Mouse (Mus musculus): ENCODE results near the gene Gigyf2. TPM values are rescaled to one million over a fixed set of nuclear protein-coding genes. Genes with fewer than 3 reads are reported as not detected.

Gigyf2 gene
- 34.4 and 36.6 TPM in 2 replicates for polyA plus RNA-seq (2015; fragmentation: Nextera tagmentation; extraction: Ambion mirVana)

GRCm38 (mm10) chr1:87326742-87327163, at the start of gene Gigyf2:
Gene Gigyf2, plus strand, starts transcription at chr1:87326998.
- peak; percentile 95 for DNase-seq (ENCODE audit: low spot score)

DNA sequence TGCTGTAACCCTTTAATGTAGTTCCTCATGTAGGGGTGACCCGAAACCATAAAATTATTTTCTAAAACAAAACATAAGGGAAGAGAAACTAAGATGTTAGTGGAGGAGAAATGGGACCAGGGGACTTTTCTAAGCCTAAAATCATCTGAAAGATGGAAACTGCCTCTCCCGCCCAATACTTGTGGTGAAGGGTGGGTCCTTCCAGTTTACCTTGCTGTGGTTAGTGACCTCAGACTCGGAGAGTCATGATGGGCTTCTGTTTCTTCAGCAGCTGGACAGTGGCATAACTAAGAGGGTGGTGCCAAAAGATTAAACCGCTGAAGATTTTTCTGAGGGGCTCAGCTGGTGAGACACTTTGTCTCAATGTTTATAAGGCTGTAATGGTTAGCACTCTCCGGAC, 46.5 kb upstream of the Gigyf2 start:
- no peak for DNase-seq (ENCODE audit: low spot score)

GRCm38 (mm10) chr1:87281599-87282412, 45.0 kb upstream of the Gigyf2 start:
- no peak for DNase-seq (ENCODE audit: low spot score)

GRCm38 (mm10) chr1:87282413-87282788, 44.4 kb upstream of the Gigyf2 start:
- DNase-seq (ENCODE audit: low spot score) = no peak

DNA sequence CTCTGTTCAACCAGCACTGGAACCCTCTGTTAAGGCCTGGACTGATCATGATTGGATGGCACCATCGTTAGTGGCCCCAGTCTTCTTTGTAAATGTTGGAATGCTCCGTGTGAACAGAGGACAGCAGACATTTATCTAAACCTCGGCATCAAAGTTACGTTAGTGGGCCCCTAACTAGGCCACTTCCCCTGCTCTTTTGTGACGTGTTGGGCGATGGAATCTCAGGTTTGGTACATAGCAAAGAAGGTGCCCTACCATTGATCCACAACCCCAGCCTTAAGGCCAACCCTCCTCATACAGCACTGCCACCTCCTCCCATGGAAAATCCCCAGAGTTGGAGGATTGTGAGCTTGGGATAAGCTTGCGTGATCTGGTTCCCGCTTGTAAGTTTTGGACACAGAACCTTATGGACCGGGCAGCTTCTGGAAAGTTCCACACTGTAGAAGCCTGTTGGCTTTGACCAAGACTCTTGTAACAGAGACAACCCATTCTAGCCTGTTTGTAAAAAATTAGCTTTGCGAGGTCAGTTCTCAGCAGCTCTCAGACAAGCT, 43.3 kb upstream of the Gigyf2 start:
- DNase-seq (ENCODE audit: low spot score) = no peak

- DNase-seq (ENCODE audit: low spot score) = no peak
These were observed 39.7 kb upstream of the Gigyf2 start for GRCm38 (mm10) chr1:87287105-87287504.

DNA sequence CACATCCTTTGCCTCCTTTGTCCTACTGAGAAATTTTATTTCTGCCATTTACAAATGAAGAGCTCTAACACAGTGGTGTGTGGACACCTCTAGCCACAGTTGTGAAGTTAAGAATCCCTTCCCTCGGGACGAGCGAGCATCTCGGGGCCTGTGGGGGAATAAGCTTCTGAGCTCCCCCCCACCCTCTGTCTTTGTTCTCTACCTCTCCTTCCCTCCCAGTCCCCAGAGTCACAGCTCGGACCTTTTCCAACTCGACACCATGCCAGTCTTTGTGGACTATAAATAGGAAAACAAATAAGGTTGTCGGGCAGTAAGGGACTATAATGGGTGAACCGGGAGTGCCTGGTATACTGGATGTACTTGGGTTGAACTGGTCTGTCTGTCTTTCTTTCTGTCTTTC, 35.4 kb upstream of the Gigyf2 start:
- DNase-seq (ENCODE audit: low spot score) = no peak

GRCm38 (mm10) chr1:87292420-87293190, 34.2 kb upstream of the Gigyf2 start:
- no peak for DNase-seq (ENCODE audit: low spot score)

DNA sequence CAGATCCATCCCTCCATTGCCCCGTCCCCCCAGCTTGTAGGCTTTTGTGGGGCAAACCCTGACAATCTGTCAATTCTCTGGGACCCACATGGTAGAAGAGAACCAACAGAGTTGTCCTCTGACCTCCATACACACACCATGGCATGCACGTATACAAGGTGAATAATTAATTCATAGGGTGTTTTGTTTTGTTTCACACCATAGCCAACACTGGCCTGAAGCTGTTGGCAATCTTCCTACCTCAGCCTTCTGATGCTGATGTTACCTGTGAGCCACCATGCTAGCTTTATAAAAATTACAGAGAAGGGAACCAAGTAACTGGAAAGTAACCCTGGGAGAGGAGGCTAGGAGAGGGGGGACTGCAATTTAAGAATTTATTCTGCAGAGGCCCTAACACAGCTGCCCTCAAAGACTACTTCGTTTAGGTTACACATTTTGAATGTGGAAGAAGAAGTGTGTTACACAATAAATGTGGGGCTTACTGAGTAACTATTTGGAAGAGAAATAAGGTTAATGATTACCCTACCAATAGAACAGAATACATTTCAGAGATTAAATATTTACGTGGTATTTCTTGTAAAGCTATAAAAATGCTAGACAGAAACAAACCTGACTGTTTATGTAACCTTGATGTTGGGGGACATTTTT, 32.6 kb upstream of the Gigyf2 start:
- no peak for DNase-seq (ENCODE audit: low spot score)

DNA sequence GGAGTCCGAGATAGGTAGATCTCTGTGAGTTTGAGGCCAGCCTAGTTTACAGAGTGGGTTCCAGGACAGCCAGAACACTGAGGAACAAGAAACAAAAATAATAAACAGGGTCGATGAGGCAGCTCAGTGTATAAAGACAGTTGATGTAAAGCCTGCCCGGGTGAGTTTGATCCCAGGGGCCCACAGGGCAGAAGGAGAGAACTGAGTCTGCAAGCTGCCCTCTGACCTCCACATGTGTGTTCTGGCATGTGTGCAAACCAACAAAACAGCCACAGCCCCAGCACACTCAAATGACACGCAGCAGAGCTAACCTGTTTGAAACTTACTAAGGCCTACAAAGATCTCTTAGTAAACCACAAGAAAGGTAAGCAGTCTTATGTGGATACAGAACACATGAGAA, 31.8 kb upstream of the Gigyf2 start:
- DNase-seq (ENCODE audit: low spot score) = no peak

DNA sequence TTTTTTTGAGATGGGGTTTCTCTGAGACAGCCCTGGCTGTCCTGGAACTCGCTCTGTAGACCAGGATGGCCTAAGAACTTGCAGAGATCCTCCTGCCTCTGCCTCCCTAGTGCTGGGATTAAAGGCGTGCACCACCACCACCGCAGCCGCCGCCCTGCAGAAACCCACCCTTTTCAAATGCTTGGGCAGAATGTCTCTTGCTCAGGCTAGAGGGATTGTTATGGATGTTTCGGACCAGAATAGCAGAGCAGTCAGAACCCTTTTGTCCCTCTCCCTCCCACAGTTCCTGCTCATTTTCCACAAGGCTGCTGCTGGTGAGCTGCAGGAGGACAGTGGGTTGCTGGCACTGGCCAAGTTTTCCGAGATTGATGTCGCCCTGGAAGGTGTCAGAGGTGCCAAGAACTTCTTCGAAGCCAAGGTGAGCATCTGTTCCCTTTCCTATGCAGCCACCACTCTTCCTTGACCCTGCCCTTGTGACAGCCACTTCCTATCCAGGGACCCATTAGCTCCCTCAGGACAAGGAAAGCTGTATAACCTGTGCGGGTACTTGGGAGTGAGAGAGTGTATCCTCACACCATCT, 29.4 kb upstream of the Gigyf2 start:
- no peak for DNase-seq (ENCODE audit: low spot score)

DNA sequence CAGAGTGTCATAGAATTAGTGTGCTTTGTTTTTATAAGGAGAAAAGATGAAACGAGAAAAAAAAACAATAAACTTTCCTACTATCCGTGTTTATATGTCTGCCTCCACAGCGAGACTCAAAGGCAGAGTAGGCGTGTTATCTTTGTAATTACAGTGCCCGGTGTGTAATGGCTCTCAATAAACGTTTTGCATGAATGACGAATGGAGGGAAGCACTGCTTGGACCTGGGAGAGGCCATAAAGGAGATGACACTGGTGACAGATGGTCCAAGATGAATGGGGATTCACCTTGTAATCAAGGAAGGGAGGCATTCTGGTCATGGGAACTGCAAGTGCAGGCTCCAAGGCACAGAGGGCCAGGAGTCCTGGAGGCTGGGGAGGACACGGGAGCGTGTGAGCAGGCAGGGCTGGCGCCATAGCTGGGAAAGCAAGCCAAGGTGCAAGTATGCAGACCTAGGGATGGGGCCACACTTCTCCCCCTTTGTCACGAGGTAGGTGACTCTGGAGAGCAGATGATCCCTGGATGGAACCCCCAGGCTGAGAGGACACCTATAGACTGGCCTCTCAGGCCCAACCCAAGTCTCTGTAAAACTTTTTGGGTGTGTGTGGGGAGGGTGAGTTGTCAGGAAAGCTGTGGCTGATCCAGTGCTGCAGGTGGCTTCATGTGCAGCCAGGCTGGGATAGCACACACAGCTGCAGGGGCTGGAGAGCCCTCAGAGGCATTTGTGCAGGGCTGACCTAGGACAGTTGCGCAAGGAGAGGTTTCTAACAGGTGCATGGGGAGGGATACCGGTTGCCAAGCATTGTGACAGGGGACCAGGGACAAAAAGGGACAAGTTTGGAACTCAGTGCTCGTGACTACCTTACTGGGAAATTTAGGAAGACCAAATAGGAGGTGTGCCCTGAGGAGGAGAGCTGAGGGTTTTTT, 26.2 kb upstream of the Gigyf2 start:
- no peak for DNase-seq (ENCODE audit: low spot score)

GRCm38 (mm10) chr1:87301971-87302370, 24.8 kb upstream of the Gigyf2 start:
- DNase-seq (ENCODE audit: low spot score) = no peak

DNA sequence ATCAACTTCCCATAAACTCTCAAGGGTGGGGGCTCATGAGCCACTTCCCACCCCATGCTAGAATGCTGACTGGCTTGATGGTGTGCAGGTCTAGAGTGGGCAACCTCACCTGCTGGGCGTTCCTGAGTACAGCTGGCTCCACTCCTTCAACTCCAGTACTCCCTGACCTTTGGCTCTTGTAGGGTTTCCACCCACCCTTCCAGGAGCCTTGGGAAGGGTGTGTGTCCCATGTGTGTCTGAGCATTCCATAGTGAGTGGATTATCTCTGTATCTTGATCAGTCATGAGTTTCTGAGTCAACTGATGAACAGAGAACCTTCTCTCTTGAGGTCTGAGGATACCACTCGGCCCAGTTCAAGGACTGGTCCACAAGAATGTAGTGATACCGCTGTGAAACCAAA, 17.8 kb upstream of the Gigyf2 start:
- DNase-seq (ENCODE audit: low spot score) = no peak

DNA sequence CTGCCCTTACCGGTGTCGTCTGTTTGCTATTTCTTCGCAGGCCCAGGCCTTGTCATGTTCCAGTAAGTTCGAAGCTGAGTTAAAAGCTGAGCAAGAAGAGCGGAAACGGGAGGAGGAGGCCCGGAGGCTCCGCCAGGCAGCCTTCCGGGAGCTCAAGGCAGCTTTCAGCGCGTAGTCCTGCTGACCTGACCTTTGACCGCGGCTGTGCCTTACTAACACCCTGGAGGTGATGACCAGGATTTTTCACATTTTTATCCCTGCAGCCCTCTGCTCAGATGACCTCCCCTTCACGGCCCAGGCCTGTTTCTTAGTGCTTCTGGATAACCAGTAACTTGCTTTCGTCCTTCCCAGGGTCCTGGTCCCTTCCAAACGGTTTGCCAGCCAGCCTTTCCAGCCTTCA, 17.2 kb upstream of the Gigyf2 start:
- no peak for DNase-seq (ENCODE audit: low spot score)

GRCm38 (mm10) chr1:87312681-87313080, 14.1 kb upstream of the Gigyf2 start:
- DNase-seq (ENCODE audit: low spot score) = no peak

GRCm38 (mm10) chr1:87313116-87313515, 13.7 kb upstream of the Gigyf2 start:
- DNase-seq (ENCODE audit: low spot score) = no peak

DNA sequence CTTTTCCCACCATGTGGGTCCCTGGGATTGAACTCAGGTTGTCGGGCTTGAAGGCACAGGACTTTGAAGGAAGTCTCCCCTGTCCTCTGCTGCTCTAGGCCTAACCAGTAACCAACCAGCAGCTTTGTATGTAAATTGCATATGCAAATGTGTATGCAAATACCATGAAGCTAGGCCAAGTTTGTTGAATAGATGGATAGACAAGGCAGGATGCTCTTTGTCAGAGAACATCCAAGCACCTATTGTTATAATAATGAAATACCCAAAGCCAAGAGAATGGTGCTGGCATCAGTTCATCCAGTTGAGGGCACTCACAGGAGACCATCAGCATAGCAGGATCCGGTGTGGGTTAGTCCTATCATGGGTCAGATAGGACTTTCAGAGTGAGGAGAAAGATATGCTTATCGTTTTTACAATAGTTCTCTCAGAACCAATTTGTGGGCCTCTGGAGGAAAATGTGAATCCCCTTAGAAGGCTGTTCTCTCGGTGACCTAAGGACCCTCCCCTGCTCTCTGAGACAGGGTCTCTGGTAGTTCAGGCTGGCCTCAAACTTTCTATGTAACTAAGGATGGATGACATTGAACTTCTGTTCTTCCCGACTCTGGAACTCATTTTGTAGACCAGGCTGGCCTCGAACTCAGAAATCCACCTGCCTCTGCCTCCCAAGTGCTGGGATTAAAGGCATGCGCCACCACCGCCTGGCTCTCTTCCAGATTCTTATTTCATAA, 12.8 kb upstream of the Gigyf2 start:
- no peak for DNase-seq (ENCODE audit: low spot score)

- DNase-seq (ENCODE audit: low spot score) = no peak
These were observed 11.4 kb upstream of the Gigyf2 start for GRCm38 (mm10) chr1:87315431-87315830.

- no peak for DNase-seq (ENCODE audit: low spot score)
These were observed 10.9 kb upstream of the Gigyf2 start for GRCm38 (mm10) chr1:87315894-87316293.
